Mouse (Mus musculus) adrenal gland, adult 10 weeks (tissue): ENCODE data around the gene Psma7. TPM values are rescaled to one million over a fixed set of nuclear protein-coding genes. Genes with fewer than 3 reads are reported as not detected.

Source experiments
- polyA plus RNA-seq: library from polyadenylated mRNA; stranded (reverse); fragments of 350-450 nt; fragmentation: Illumina TruSeq; extraction: RNeasy Lipid Tissue Mini Kit (QIAGEN cat#74804); gene quantifications from one replicate; pipeline ENCODE4 v1.2.3, GENCODE M21; 2014; ENCODE audit warnings: low read depth, low replicate concordance

Psma7 gene
- 51.6 TPM for polyA plus RNA-seq

DNA sequence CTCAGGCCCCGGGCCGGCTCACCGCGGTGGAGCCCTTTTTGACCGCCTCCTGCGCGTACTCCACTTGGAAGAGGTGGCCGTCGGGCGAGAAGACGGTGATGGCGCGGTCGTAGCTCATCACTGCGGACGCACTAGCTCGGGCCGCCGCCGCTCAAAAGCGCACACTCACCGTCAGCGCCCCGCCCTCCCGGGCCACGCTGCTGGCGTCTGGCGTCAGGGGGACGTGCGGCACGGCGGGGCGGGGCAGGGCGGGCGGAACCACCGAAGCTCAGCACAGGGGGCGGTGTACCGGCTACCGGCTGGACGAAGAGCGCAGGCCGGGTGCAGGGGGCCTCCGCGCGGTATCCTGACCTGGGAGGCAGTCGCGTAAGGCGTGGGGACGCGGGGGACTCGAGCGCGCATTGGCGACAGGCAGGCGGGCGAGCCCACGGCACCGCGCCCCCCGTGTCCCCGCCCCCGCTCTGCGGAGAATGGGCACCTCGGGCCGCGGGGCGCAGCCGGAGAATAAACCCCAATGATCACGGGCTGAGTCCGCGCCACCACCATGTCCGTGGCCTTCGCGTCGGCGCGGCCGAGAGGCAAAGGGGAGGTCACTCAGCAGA, at the start of gene Psma7, which contains the start of gene Ss18l1:
TSS of gene Psma7 (minus strand) at position 178 of the 602 bp plus-strand sequence.
TSS of gene Ss18l1 (plus strand) at position 254 of the 602 bp plus-strand sequence.

DNA sequence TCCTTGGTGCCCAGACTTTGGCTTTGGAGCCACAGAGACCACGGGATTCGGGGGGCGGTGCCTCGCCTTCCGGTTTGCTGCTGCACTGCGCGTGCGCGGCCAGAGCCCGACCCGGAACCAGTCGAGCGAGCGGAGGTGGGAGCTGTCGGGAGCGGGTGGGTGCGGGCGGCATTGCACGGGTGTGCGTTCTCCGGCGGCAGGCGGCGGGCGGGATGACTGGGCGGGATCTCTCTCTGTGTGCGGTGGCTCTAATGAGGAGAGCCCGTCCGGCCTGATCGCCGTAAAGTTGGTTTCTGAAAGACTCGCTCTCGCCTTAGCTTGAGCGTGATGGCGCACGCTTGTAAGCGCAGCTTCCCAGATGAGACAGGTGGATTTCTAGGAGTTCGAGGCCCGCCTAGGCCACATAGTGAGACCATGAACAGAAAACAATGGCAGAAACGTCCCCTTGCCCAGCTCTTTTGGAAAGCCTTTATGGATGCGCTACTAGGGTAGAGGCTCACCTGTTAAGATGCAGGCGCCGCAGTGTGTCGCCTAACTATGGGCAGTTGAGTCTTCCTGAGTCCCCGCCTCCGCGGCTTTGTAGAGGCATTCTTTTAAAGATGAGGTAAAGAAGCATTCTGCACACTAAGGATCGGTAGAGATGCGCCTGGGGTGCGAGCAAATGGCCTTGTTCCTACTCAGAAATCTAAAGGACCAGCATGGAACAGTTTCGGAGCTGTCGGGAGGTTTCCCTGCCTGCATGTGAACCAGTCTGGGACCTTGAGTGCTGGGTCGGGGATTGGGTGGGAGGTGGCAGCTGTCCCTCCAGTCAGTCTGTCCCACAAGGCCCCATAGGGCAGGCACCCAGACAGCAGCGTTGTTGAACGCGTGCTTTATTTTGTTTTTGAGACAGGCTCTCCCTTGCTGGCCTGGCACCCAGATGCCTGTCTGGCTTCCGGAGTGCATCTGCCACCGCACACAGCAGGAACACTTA, 28.5 kb upstream of the Psma7 start, which contains the start of gene Mtg2:
TSS of gene Mtg2 (plus strand) at position 108 of the 973 bp plus-strand sequence.

DNA sequence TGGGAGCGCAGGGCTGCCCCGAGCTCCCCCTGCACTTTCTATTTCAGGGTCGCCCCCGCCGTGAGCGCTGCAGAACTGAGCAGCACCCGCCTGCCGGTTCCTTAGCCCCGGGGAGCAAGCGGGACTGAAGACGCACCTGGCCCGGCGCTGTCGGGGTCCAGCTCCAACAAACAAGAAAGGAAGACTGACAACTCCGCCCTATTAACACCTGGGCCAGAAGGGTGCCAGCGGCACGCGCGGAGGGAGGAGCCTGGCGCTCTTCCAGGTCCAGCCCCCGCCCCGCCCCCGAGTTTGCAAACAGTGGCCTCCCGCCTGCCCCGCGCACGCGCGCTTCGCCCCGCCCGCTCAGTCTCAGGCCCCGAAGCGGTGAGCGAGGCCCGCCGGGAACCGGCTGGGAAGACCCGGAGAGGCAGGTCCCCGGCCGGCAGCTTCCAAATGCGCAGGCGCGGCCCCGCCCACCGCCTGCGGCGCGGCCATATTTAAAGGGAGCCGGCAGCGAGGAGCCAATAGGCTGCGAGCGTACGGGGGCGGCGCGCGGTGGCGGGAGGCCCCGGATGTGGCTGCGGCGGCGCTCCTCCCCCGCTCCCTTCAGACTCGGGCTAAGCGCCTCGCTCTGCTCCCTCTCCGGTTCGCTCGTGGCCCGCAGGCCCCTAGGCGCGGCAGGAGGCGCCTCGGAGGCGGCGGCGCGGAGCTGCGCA, 17.7 kb downstream of the Psma7 start, which contains the start of gene Lsm14b:
TSS of gene Lsm14b (plus strand) at position 587 of the 698 bp plus-strand sequence.

Other genes starting within 250 kb of the Psma7 start
- 12.0 TPM for gene Taf4, start 65.8 kb downstream of the Psma7 start, polyA plus RNA-seq
- gene Lsm14b, start 17.4 kb downstream of the Psma7 start, polyA plus RNA-seq = 57.7 TPM
- gene Ss18l1, start 76 bp upstream of the Psma7 start, polyA plus RNA-seq = 16.8 TPM
- gene Mtg2, start 28.2 kb upstream of the Psma7 start, polyA plus RNA-seq = 1.7 TPM
- not detected for gene Hrh3, start 62.1 kb upstream of the Psma7 start, polyA plus RNA-seq
- 75.0 TPM for gene Osbpl2, start 76.9 kb upstream of the Psma7 start, polyA plus RNA-seq
- 17.4 TPM for gene Adrm1, start 129.1 kb upstream of the Psma7 start, polyA plus RNA-seq
- gene Lama5, start 183.4 kb upstream of the Psma7 start, polyA plus RNA-seq = 7.4 TPM
- 109 TPM for gene Rps21, start 214.9 kb upstream of the Psma7 start, polyA plus RNA-seq
- gene Cables2, start 231.1 kb upstream of the Psma7 start, polyA plus RNA-seq = 9.2 TPM
- not detected for gene Rbbp8nl, start 247.4 kb upstream of the Psma7 start, polyA plus RNA-seq